Mouse (Mus musculus): ENCODE data around the gene Lclat1.

Lclat1 gene

GRCm38 (mm10) chr17:73107158-73108157 is at the start of gene Lclat1:
Gene Lclat1, plus strand, starts transcription at chr17:73107985.
- Histone ChIP-seq H3K4me1 (replicated peaks; ENCODE audit: low read depth, low read length) (peaks cover 42% of the 10 kb centered on the region), H3K4me3 (replicated peaks; ENCODE audit: low read length) (peak within 1 kb of the TSS; percentile 90), H3K9me3 (ENCODE audit: low read length) (no peaks in the 10 kb centered on the region), H3K36me3 (ENCODE audit: insufficient read depth, low read length) (no peaks in the 10 kb centered on the region), H3K27me3 (ENCODE audit: insufficient read depth, low read length) (peaks cover 14% of the 10 kb centered on the region)
- TF ChIP-seq POU5F1 (IDR thresholded peaks at IDR 0.05; ENCODE audit: borderline replicate concordance, low read length) (no peak), NANOG (IDR thresholded peaks at IDR 0.05; ENCODE audit: borderline replicate concordance, low read length) (no peak), CTCF (conservative IDR thresholded peaks at IDR 0.05; ENCODE audit: low read length) (no peak)

DNA sequence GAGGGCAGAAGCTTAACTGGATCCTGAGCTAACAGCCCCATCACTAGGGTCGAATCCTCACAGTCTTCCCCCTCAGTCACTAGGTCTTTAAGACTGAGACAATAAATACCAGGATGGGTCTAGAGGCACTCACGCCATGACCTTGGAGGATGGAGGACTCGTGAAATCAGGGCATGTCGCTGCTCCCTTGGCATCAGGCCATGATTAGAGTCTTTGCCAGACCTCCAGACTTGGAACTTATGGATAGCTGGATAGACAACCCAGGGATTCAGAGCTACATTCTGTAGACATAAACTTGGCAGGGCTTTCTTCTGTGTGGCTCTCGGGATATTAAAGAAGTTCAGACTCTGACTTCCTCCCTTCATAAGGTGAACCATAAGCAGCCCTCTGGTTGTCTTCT is 49.5 kb upstream of the Lclat1 start:
- peaks cover 5% of the 10 kb centered on the region for H3K27me3 ChIP-seq (ENCODE audit: insufficient read depth, low read length)
- no peak for TF ChIP-seq NANOG (IDR thresholded peaks at IDR 0.05; ENCODE audit: borderline replicate concordance, low read length)
- no peak for TF ChIP-seq CTCF (conservative IDR thresholded peaks at IDR 0.05; ENCODE audit: low read length)
- no peak for TF ChIP-seq POU5F1 (IDR thresholded peaks at IDR 0.05; ENCODE audit: borderline replicate concordance, low read length)
- peaks cover 7% of the 10 kb centered on the region for H3K9me3 ChIP-seq (ENCODE audit: low read length)
- H3K36me3 ChIP-seq (ENCODE audit: insufficient read depth, low read length): no peaks in the 10 kb centered on the region
- no peak overlapping the region for H3K4me3 ChIP-seq (replicated peaks; ENCODE audit: low read length)
- no peaks in the 10 kb centered on the region for H3K4me1 ChIP-seq (replicated peaks; ENCODE audit: low read depth, low read length)

DNA sequence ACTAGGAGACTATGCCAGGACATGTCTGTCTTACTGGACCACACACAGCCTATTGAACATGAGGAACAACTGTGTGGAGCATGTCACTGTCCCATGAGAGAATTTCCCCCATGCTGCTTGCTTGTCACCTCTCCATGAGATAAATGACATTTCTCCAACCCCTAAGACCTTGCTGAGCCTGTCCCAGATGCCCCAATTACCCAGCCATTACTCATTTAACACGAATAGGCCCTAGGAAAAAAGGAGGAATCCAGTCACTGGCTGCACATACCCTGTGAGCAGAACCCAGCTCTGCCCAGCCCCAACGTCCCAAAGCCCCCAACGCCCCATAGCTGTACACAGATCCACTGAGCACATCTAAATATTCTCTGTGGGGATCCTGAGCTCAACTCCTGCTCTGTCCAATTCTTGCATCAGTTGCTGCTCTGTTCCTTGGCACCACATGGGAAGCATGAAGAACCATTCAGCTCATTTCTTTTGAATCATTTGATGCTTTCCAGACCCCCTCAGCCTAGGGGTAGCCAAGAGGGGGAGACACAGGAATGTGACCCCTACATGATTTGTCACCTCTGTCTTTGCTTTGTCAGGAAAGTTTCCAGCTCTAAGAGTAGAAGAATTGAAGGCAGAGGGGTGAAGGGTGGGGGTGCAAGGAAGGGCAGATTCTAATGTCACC is 47.4 kb upstream of the Lclat1 start:
- H3K9me3 ChIP-seq (ENCODE audit: low read length): no peaks in the 10 kb centered on the region
- TF ChIP-seq POU5F1 (IDR thresholded peaks at IDR 0.05; ENCODE audit: borderline replicate concordance, low read length) (no peak), CTCF (conservative IDR thresholded peaks at IDR 0.05; ENCODE audit: low read length) (no peak), NANOG (IDR thresholded peaks at IDR 0.05; ENCODE audit: borderline replicate concordance, low read length) (no peak)
- no peaks in the 10 kb centered on the region for H3K4me1 ChIP-seq (replicated peaks; ENCODE audit: low read depth, low read length)
- H3K4me3 ChIP-seq (replicated peaks; ENCODE audit: low read length): no peak overlapping the region
- H3K27me3 ChIP-seq (ENCODE audit: insufficient read depth, low read length): peaks cover 5% of the 10 kb centered on the region
- no peaks in the 10 kb centered on the region for H3K36me3 ChIP-seq (ENCODE audit: insufficient read depth, low read length)

DNA sequence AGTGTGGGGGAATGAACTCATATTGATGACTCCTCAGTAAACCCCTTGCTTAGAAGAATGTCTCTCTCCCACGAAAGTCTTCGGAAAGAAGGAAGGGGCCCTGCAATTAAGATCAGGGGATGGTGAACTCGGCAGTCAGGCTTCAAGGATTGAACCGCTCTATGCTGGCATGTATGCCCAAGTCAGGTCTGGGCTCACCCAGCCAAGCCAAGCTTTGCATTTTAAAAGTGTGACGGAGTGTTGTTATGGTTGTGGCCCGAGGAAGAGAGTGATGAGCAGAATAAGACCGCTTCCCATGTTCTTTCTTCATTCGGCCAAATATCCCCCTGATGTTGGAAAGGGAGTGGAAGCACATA is 46.9 kb upstream of the Lclat1 start:
- H3K9me3 ChIP-seq (ENCODE audit: low read length): no peaks in the 10 kb centered on the region
- peaks cover 5% of the 10 kb centered on the region for H3K27me3 ChIP-seq (ENCODE audit: insufficient read depth, low read length)
- TF ChIP-seq POU5F1 (IDR thresholded peaks at IDR 0.05; ENCODE audit: borderline replicate concordance, low read length): no peak
- no peak for TF ChIP-seq CTCF (conservative IDR thresholded peaks at IDR 0.05; ENCODE audit: low read length)
- no peak for TF ChIP-seq NANOG (IDR thresholded peaks at IDR 0.05; ENCODE audit: borderline replicate concordance, low read length)
- no peak overlapping the region for H3K4me3 ChIP-seq (replicated peaks; ENCODE audit: low read length)
- H3K36me3 ChIP-seq (ENCODE audit: insufficient read depth, low read length): no peaks in the 10 kb centered on the region
- H3K4me1 ChIP-seq (replicated peaks; ENCODE audit: low read depth, low read length): no peaks in the 10 kb centered on the region

GRCm38 (mm10) chr17:73062701-73063100 is 45.1 kb upstream of the Lclat1 start:
- TF ChIP-seq CTCF (conservative IDR thresholded peaks at IDR 0.05; ENCODE audit: low read length): no peak
- TF ChIP-seq NANOG (IDR thresholded peaks at IDR 0.05; ENCODE audit: borderline replicate concordance, low read length): no peak
- no peak for TF ChIP-seq POU5F1 (IDR thresholded peaks at IDR 0.05; ENCODE audit: borderline replicate concordance, low read length)
- H3K4me1 ChIP-seq (replicated peaks; ENCODE audit: low read depth, low read length): 0 out of 2 replicates have a peak, but pooled peaks cover 8% of the 10 kb centered on the region
- H3K4me3 ChIP-seq (replicated peaks; ENCODE audit: low read length): no peak overlapping the region
- H3K9me3 ChIP-seq (ENCODE audit: low read length): no peaks in the 10 kb centered on the region
- H3K36me3 ChIP-seq (ENCODE audit: insufficient read depth, low read length): no peaks in the 10 kb centered on the region
- peaks cover 5% of the 10 kb centered on the region for H3K27me3 ChIP-seq (ENCODE audit: insufficient read depth, low read length)

- Histone ChIP-seq H3K9me3 (ENCODE audit: low read length) (no peaks in the 10 kb centered on the region), H3K4me3 (replicated peaks; ENCODE audit: low read length) (no peak overlapping the region), H3K27me3 (ENCODE audit: insufficient read depth, low read length) (peaks cover 5% of the 10 kb centered on the region), H3K4me1 (replicated peaks; ENCODE audit: low read depth, low read length) (peaks cover 10% of the 10 kb centered on the region), H3K36me3 (ENCODE audit: insufficient read depth, low read length) (no peaks in the 10 kb centered on the region)
- no peak for TF ChIP-seq CTCF (conservative IDR thresholded peaks at IDR 0.05; ENCODE audit: low read length)
- no peak for TF ChIP-seq NANOG (IDR thresholded peaks at IDR 0.05; ENCODE audit: borderline replicate concordance, low read length)
- no peak for TF ChIP-seq POU5F1 (IDR thresholded peaks at IDR 0.05; ENCODE audit: borderline replicate concordance, low read length)
Measured at GRCm38 (mm10) chr17:73063299-73063698, 44.5 kb upstream of the Lclat1 start.

- no peak for TF ChIP-seq CTCF (conservative IDR thresholded peaks at IDR 0.05; ENCODE audit: low read length)
- no peak for TF ChIP-seq NANOG (IDR thresholded peaks at IDR 0.05; ENCODE audit: borderline replicate concordance, low read length)
- TF ChIP-seq POU5F1 (IDR thresholded peaks at IDR 0.05; ENCODE audit: borderline replicate concordance, low read length): no peak
- Histone ChIP-seq H3K4me3 (replicated peaks; ENCODE audit: low read length) (no peak overlapping the region), H3K9me3 (ENCODE audit: low read length) (no peaks in the 10 kb centered on the region), H3K4me1 (replicated peaks; ENCODE audit: low read depth, low read length) (peaks cover 14% of the 10 kb centered on the region), H3K27me3 (ENCODE audit: insufficient read depth, low read length) (peaks cover 5% of the 10 kb centered on the region), H3K36me3 (ENCODE audit: insufficient read depth, low read length) (no peaks in the 10 kb centered on the region)
Measured at GRCm38 (mm10) chr17:73063781-73064180, 44.0 kb upstream of the Lclat1 start.

DNA sequence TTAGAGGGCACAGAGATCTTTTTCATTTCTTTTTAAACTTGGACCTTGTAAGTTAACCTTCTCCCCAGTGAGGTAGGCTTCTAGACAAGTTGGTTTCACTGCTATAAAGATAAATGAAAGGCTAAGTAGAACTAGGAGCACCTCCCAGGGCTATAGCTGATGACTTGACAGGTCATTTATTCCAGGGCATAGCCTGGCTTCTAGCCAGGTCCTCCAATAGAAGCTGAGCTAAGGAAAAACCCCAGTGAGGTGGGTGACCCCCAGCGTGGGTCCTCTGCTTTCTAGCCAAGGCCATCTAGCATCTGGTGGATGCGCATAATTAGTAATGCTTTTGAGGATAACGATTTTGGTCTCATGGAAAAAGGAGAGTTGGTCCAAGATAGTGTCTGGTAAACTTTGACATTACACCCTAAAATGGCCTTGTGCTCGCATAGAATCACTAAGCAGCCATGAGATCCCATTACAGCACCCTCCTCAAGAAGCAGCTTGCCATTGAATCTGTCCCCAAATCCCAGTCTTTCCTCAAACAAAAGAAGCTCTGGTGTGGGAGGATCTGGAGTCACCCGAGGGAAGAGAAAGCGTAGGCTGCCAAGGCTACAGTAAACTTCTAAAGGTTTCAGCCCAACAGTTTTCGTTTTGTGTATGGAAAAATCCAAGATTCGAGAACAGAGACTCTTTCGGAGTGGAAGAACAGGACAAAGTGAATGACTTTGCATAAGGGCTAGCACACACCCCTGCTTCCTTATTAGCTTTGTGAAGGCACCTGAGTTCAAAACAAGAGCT is 41.2 kb upstream of the Lclat1 start:
- TF ChIP-seq NANOG (IDR thresholded peaks at IDR 0.05; ENCODE audit: borderline replicate concordance, low read length): no peak
- TF ChIP-seq CTCF (conservative IDR thresholded peaks at IDR 0.05; ENCODE audit: low read length): no peak
- TF ChIP-seq POU5F1 (IDR thresholded peaks at IDR 0.05; ENCODE audit: borderline replicate concordance, low read length): no peak
- no peaks in the 10 kb centered on the region for H3K36me3 ChIP-seq (ENCODE audit: insufficient read depth, low read length)
- H3K27me3 ChIP-seq (ENCODE audit: insufficient read depth, low read length): no peaks in the 10 kb centered on the region; the same call in 1 of the 2 replicates
- H3K4me3 ChIP-seq (replicated peaks; ENCODE audit: low read length): no peak overlapping the region
- H3K4me1 ChIP-seq (replicated peaks; ENCODE audit: low read depth, low read length): peaks cover 29% of the 10 kb centered on the region
- H3K9me3 ChIP-seq (ENCODE audit: low read length): no peaks in the 10 kb centered on the region

Measured in E14TG2a.4 (cell line).